Mouse (Mus musculus): ENCODE data around the gene Dhx32. TPM values are rescaled to one million over a fixed set of nuclear protein-coding genes. Genes with fewer than 3 reads are reported as not detected.

The Dhx32 gene
- polyA plus RNA-seq, 1 experiment = 32.9 TPM

- Histone ChIP-seq H3K4me3 (ENCODE audit: control insufficient read depth, low read depth, low read length) (no peak overlapping the region), H3K4me1 (ENCODE audit: control insufficient read depth, insufficient read depth, low read length) (no peaks in the 10 kb centered on the region), H3K27ac (ENCODE audit: control insufficient read depth, insufficient read depth, low read depth, low read length) (no peak overlapping the region), H3K27me3 (ENCODE audit: control insufficient read depth, insufficient read depth, low read length) (no peaks in the 10 kb centered on the region), H3K36me3 (ENCODE audit: control insufficient read depth, insufficient read depth, low read length) (no peaks in the 10 kb centered on the region)
- TF ChIP-seq CTCF (IDR thresholded peaks at IDR 0.05; ENCODE audit: control insufficient read depth, insufficient read depth, insufficient replicate concordance, low read depth, low read length) (peak; percentile 78; the same call in 1 of the 2 replicates), POLR2A (IDR thresholded peaks at IDR 0.05; ENCODE audit: control insufficient read depth, low read depth, low read length) (no peak)
Observed at GRCm38 (mm10) chr7:133805614-133806175, 23.2 kb upstream of the Dhx32 start.

DNA sequence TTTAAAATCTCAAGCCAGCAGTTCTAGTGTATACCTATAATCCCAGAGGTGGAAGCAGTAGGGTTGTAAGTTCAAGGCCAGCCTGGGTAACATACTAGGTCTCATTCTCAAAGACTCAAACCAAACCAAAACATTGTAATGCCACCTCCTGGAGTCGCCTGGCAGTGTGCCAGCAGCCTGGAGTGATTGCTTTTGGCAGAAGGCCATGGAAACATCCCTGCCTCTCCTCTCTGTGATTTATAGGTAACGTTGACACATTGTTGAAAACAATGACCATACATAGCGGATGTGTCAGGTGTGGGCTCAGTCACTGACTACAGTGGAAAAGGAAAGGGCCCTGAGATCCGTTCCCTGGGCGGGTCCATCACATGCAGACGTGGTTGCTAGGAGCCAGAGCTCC is 19.3 kb upstream of the Dhx32 start:
- H3K27me3 ChIP-seq (ENCODE audit: control insufficient read depth, insufficient read depth, low read length) = no peaks in the 10 kb centered on the region
- TF ChIP-seq CTCF (IDR thresholded peaks at IDR 0.05; ENCODE audit: control insufficient read depth, insufficient read depth, insufficient replicate concordance, low read depth, low read length) = no peak

GRCm38 (mm10) chr7:133799928-133800327 is 17.4 kb upstream of the Dhx32 start:
- no peak for TF ChIP-seq CTCF (IDR thresholded peaks at IDR 0.05; ENCODE audit: control insufficient read depth, insufficient read depth, insufficient replicate concordance, low read depth, low read length)
- TF ChIP-seq POLR2A (IDR thresholded peaks at IDR 0.05; ENCODE audit: control insufficient read depth, low read depth, low read length) = no peak
- no peak overlapping the region for H3K4me3 ChIP-seq (ENCODE audit: control insufficient read depth, low read depth, low read length)
- no peak overlapping the region for H3K27ac ChIP-seq (ENCODE audit: control insufficient read depth, insufficient read depth, low read depth, low read length)
- no peaks in the 10 kb centered on the region for H3K27me3 ChIP-seq (ENCODE audit: control insufficient read depth, insufficient read depth, low read length)
- no peaks in the 10 kb centered on the region for H3K4me1 ChIP-seq (ENCODE audit: control insufficient read depth, insufficient read depth, low read length)
- no peaks in the 10 kb centered on the region for H3K36me3 ChIP-seq (ENCODE audit: control insufficient read depth, insufficient read depth, low read length)

More for the DNA sequence above, 19.3 kb upstream of the Dhx32 start:
- H3K4me1 ChIP-seq (ENCODE audit: control insufficient read depth, insufficient read depth, low read length) = no peaks in the 10 kb centered on the region
- no peaks in the 10 kb centered on the region for H3K36me3 ChIP-seq (ENCODE audit: control insufficient read depth, insufficient read depth, low read length)
- no peak overlapping the region for H3K27ac ChIP-seq (ENCODE audit: control insufficient read depth, insufficient read depth, low read depth, low read length)
- no peak overlapping the region for H3K4me3 ChIP-seq (ENCODE audit: control insufficient read depth, low read depth, low read length)

DNA sequence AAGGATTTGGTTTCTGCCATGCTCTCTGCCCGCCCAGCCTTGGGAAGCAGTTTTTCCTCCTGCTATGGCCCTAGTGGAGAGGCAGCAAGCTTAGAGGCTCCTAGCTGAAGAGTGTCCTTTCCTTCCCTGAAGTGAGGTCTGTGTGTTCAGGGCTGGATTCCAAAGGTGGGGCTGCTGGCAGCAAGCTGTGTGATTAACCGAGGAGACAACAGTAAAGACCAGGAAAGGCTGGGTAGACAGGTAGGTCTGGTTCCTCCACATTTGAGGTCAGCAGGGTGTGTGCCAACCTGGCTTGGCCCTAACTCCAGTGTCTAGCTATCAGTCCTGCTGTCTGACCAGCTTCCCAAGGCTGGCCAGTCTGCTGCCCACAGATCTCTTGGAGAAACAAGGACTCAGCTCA is 12.2 kb upstream of the Dhx32 start:
- no peaks in the 10 kb centered on the region for H3K27me3 ChIP-seq (ENCODE audit: control insufficient read depth, insufficient read depth, low read length)
- H3K4me1 ChIP-seq (ENCODE audit: control insufficient read depth, insufficient read depth, low read length) = no peaks in the 10 kb centered on the region
- TF ChIP-seq CTCF (IDR thresholded peaks at IDR 0.05; ENCODE audit: control insufficient read depth, insufficient read depth, insufficient replicate concordance, low read depth, low read length) (no peak), POLR2A (IDR thresholded peaks at IDR 0.05; ENCODE audit: control insufficient read depth, low read depth, low read length) (no peak)
- H3K36me3 ChIP-seq (ENCODE audit: control insufficient read depth, insufficient read depth, low read length) = no peaks in the 10 kb centered on the region
- no peak overlapping the region for H3K27ac ChIP-seq (ENCODE audit: control insufficient read depth, insufficient read depth, low read depth, low read length)
- no peak overlapping the region for H3K4me3 ChIP-seq (ENCODE audit: control insufficient read depth, low read depth, low read length)

GRCm38 (mm10) chr7:133793248-133794131 is 11.0 kb upstream of the Dhx32 start:
- H3K4me3 ChIP-seq (ENCODE audit: control insufficient read depth, low read depth, low read length) = no peak overlapping the region
- no peaks in the 10 kb centered on the region for H3K27me3 ChIP-seq (ENCODE audit: control insufficient read depth, insufficient read depth, low read length)
- H3K27ac ChIP-seq (ENCODE audit: control insufficient read depth, insufficient read depth, low read depth, low read length) = no peak overlapping the region
- H3K36me3 ChIP-seq (ENCODE audit: control insufficient read depth, insufficient read depth, low read length) = no peaks in the 10 kb centered on the region
- no peak for TF ChIP-seq CTCF (IDR thresholded peaks at IDR 0.05; ENCODE audit: control insufficient read depth, insufficient read depth, insufficient replicate concordance, low read depth, low read length)
- TF ChIP-seq POLR2A (IDR thresholded peaks at IDR 0.05; ENCODE audit: control insufficient read depth, low read depth, low read length) = no peak
- no peaks in the 10 kb centered on the region for H3K4me1 ChIP-seq (ENCODE audit: control insufficient read depth, insufficient read depth, low read length)

DNA sequence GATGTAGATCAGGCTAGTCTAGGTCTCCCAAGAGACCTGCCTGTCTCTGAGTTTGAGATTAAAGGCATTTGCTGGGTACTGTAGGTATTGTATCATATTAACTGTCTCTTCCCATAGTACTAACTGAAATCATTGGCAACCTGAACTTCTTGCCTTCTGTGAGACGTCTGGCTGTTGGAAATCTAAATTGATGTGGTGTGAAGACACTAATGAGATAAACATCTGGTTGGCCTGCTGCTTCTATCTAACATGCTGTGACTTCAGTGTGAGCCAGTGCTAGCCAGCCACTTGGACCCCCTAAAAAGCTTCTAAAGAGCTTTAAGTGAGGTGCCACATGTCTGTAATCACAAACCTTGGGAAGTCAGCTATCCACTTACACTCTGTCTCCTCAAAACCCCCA is 10.2 kb upstream of the Dhx32 start:
- TF ChIP-seq POLR2A (IDR thresholded peaks at IDR 0.05; ENCODE audit: control insufficient read depth, low read depth, low read length) (no peak), CTCF (IDR thresholded peaks at IDR 0.05; ENCODE audit: control insufficient read depth, insufficient read depth, insufficient replicate concordance, low read depth, low read length) (no peak)
- no peak overlapping the region for H3K4me3 ChIP-seq (ENCODE audit: control insufficient read depth, low read depth, low read length)
- no peaks in the 10 kb centered on the region for H3K36me3 ChIP-seq (ENCODE audit: control insufficient read depth, insufficient read depth, low read length)
- no peaks in the 10 kb centered on the region for H3K27me3 ChIP-seq (ENCODE audit: control insufficient read depth, insufficient read depth, low read length)
- H3K4me1 ChIP-seq (ENCODE audit: control insufficient read depth, insufficient read depth, low read length) = no peaks in the 10 kb centered on the region
- no peak overlapping the region for H3K27ac ChIP-seq (ENCODE audit: control insufficient read depth, insufficient read depth, low read depth, low read length)

GRCm38 (mm10) chr7:133790608-133791229 is 8.2 kb upstream of the Dhx32 start:
- no peak for TF ChIP-seq CTCF (IDR thresholded peaks at IDR 0.05; ENCODE audit: control insufficient read depth, insufficient read depth, insufficient replicate concordance, low read depth, low read length)
- no peak for TF ChIP-seq POLR2A (IDR thresholded peaks at IDR 0.05; ENCODE audit: control insufficient read depth, low read depth, low read length)
- H3K36me3 ChIP-seq (ENCODE audit: control insufficient read depth, insufficient read depth, low read length) = no peaks in the 10 kb centered on the region
- H3K27me3 ChIP-seq (ENCODE audit: control insufficient read depth, insufficient read depth, low read length) = no peaks in the 10 kb centered on the region

More at GRCm38 (mm10) chr7:133790608-133791229, 8.2 kb upstream of the Dhx32 start:
- H3K4me3 ChIP-seq (ENCODE audit: control insufficient read depth, low read depth, low read length) = no peak overlapping the region
- no peaks in the 10 kb centered on the region for H3K4me1 ChIP-seq (ENCODE audit: control insufficient read depth, insufficient read depth, low read length)
- H3K27ac ChIP-seq (ENCODE audit: control insufficient read depth, insufficient read depth, low read depth, low read length) = no peak overlapping the region
